ENCODE assay signal across 30 mouse cellular contexts in the genomic region with DNA sequence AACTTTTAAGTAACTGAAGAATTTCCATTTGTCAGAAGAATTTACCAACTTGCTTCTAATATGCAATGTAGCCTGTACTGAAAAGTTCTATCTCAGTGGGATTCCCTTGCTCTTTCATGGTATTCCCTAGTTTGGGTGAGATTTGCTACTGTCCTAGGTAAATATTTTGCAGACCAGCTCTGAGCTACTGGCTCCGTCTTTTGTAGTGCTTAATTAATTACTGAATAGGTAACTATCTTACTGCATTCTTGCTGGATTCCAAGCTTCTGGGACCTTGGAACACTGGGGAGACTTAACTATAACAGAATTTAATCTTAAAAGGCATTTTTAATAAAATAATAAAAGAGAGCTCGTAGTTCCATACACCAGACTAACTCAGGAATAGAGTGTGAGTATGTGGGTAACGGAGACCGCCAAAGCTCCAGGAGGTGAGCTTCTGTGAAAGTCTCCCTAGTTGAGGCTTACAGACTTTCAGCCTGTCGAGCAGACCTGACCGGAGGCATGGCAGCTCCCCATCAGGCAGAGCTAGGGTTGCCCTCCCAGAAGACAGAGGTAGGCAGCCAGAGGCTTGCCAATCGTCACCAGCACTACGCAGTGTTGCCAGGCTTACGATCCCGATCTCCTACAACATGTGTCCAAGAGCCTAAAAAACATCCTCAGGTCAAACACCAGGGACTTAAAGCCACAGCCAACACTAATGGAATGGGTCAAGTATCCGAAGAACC. TPM values are rescaled to one million over a fixed set of nuclear protein-coding genes. Genes with fewer than 3 reads are reported as not detected.
DNase-seq lines count a peak whose midpoint lies in the region; ATAC-seq and TF ChIP-seq lines count a peak whose summit lies in the region.
"Had no signal": no experiment of that assay in that cellular context is flagged by ENCODE, and none has a peak within 500 bp of the region (broad histone marks: within the 10 kb centered on the region; RNA-seq: fewer than 3 reads in every experiment).

No protein-coding gene starts in this region.

- no peaks in the 10 kb centered on the region for H3K4me1 ChIP-seq in kidney, postnatal 0 days (replicated peaks; ENCODE audit: insufficient read depth, low read length)
- H3K4me1 ChIP-seq in intestine, postnatal 0 days (replicated peaks; ENCODE audit: control insufficient read depth, insufficient read depth, low read length), result no peaks in the 10 kb centered on the region
- H3K4me1 ChIP-seq: embryonic facial prominence, embryonic 10.5 days; embryonic facial prominence, embryonic 13.5 days; forebrain, embryonic 13.5 days; heart, embryonic 12.5 days; heart, embryonic 15.5 days; hindbrain, embryonic 10.5 days; hindbrain, embryonic 13.5 days had no signal

- DNase-seq in kidney, adult 8-10 months, result peak; percentile 36 to 49
- DNase-seq in kidney, adult 9 months, result peak; percentile 60
- no peak for DNase-seq in kidney, postnatal 0 days (ENCODE audit: low spot score)
- peak; percentile 42 to 60 for DNase-seq in kidney, postnatal 25 days
- DNase-seq in c-Kit-positive CD71-positive TER-119-positive erythroid progenitor cells, embryonic 14.5 days (ENCODE audit: low spot score), result no peak
- no peak for DNase-seq in right cerebral cortex, adult 2 months (ENCODE audit: low spot score in 2 of 2)
- DNase-seq in spleen, postnatal 36 days (ENCODE audit: low spot score in 2 of 2), result no peak
- DNase-seq: adrenal gland, adult 2 months; adrenal gland, postnatal 14 days; cerebellum, adult 11-12 months; cerebellum, adult 8-10 months; cerebellum, postnatal 10 days; cerebellum, postnatal 36 days; embryo, embryonic 11 days; forebrain, postnatal 0 days; gastrocnemius, adult 2 months; gastrocnemius, postnatal 14 days; heart, adult 18-20 months; heart, postnatal 10 days; heart, postnatal 36 days had no signal

- no peak for TF ChIP-seq CTCF in kidney, postnatal 0 days (IDR thresholded peaks at IDR 0.05; ENCODE audit: low read depth)
- TF ChIP-seq CTCF in intestine, postnatal 0 days (IDR thresholded peaks at IDR 0.05; ENCODE audit: low read depth), result no peak

- no peak overlapping the region for H3K9ac ChIP-seq in kidney, postnatal 0 days (ENCODE audit: low read depth, low read length)
- H3K9ac ChIP-seq in intestine, postnatal 0 days (ENCODE audit: low read depth, low read length), result no peak overlapping the region
- H3K9ac ChIP-seq: embryonic facial prominence, embryonic 13.5 days; forebrain, embryonic 13.5 days; forebrain, postnatal 0 days; heart, embryonic 12.5 days; heart, embryonic 15.5 days; hindbrain, embryonic 13.5 days had no signal

- ATAC-seq in kidney, postnatal 0 days (replicated peaks; ENCODE audit: low FRiP score, low read depth), result no peak
- no peak for ATAC-seq in intestine, postnatal 0 days
- ATAC-seq: CD4-positive, CD25-positive, alpha-beta regulatory T cell, adult 4 months; forebrain, embryonic 13.5 days; forebrain, postnatal 0 days had no signal

- H3K9me3 ChIP-seq in kidney, postnatal 0 days (replicated peaks; ENCODE audit: low read length), result no peaks in the 10 kb centered on the region
- no peaks in the 10 kb centered on the region for H3K9me3 ChIP-seq in intestine, postnatal 0 days (ENCODE audit: control insufficient read depth)
- H3K9me3 ChIP-seq: embryonic facial prominence, embryonic 10.5 days; embryonic facial prominence, embryonic 13.5 days; forebrain, embryonic 13.5 days; heart, embryonic 12.5 days; heart, embryonic 15.5 days; hindbrain, embryonic 10.5 days; hindbrain, embryonic 13.5 days had no signal

- 85% methylated on average over 11 of the region's 11 CpGs for WGBS in kidney, postnatal 0 days
- 93% methylated on average over 11 of the region's 11 CpGs for WGBS in intestine, postnatal 0 days

- no peak overlapping the region for H3K4me2 ChIP-seq in kidney, postnatal 0 days (ENCODE audit: low read length)
- no peak overlapping the region for H3K4me2 ChIP-seq in intestine, postnatal 0 days (replicated peaks; ENCODE audit: low read depth)
- H3K4me2 ChIP-seq: embryonic facial prominence, embryonic 13.5 days; forebrain, embryonic 13.5 days; heart, embryonic 12.5 days; heart, embryonic 15.5 days; hindbrain, embryonic 13.5 days had no signal

- peak overlapping the region; percentile 56; the same call in 1 of the 2 replicates for H3K27ac ChIP-seq in kidney, postnatal 0 days
- no peak overlapping the region for H3K27ac ChIP-seq in intestine, postnatal 0 days (ENCODE audit: low read depth, low read length)
- H3K27ac ChIP-seq: embryonic facial prominence, embryonic 10.5 days; embryonic facial prominence, embryonic 13.5 days; forebrain, embryonic 13.5 days; gastrocnemius, adult 2 months; heart, embryonic 15.5 days; hindbrain, embryonic 10.5 days; hindbrain, embryonic 13.5 days had no signal

- H3K27me3 ChIP-seq in kidney, postnatal 0 days (ENCODE audit: insufficient read depth, low read length), result no peaks in the 10 kb centered on the region
- H3K27me3 ChIP-seq in intestine, postnatal 0 days (replicated peaks; ENCODE audit: control insufficient read depth, insufficient read depth, low read length), result no peaks in the 10 kb centered on the region
- H3K27me3 ChIP-seq: embryonic facial prominence, embryonic 13.5 days; forebrain, embryonic 13.5 days; heart, embryonic 12.5 days; heart, embryonic 15.5 days; hindbrain, embryonic 13.5 days had no signal

- 0 out of 2 replicates have a peak, but pooled peaks cover 6% of the 10 kb centered on the region for H3K36me3 ChIP-seq in kidney, postnatal 0 days (ENCODE audit: insufficient read depth, low read length)
- H3K36me3 ChIP-seq in intestine, postnatal 0 days (ENCODE audit: control insufficient read depth, insufficient read depth), result peaks cover 8% of the 10 kb centered on the region; the same call in 1 of the 2 replicates

- no peak overlapping the region for H3K4me3 ChIP-seq in kidney, postnatal 0 days (replicated peaks; ENCODE audit: low read depth, low read length)
- no peak overlapping the region for H3K4me3 ChIP-seq in intestine, postnatal 0 days (ENCODE audit: low read depth, low read length)
- H3K4me3 ChIP-seq: embryonic facial prominence, embryonic 10.5 days; embryonic facial prominence, embryonic 13.5 days; erythroblast, embryonic 14.5 days; forebrain, embryonic 13.5 days; gastrocnemius, adult 2 months; heart, embryonic 12.5 days; heart, embryonic 15.5 days; hindbrain, embryonic 10.5 days; hindbrain, embryonic 13.5 days had no signal

RNA-seq across cellular contexts. Expression of gene Scly, which starts 5.9 kb away (rescaled TPM):
- polyA plus RNA-seq in kidney, postnatal 0 days (2015; fragmentation: Nextera tagmentation; extraction: Ambion mirVana), result 23.7 and 28.4 TPM in 2 replicates
- polyA plus RNA-seq in intestine, postnatal 0 days (2015; fragmentation: Nextera tagmentation; extraction: Ambion mirVana), result 20.2 and 23.1 TPM in 2 replicates

RNA-seq across cellular contexts. Expression of gene Espnl, which starts 29.6 kb away (rescaled TPM):
- 0.05 and 0.09 TPM in 2 replicates for polyA plus RNA-seq in kidney, postnatal 0 days (2015; fragmentation: Nextera tagmentation; extraction: Ambion mirVana)
- polyA plus RNA-seq in intestine, postnatal 0 days (2015; fragmentation: Nextera tagmentation; extraction: Ambion mirVana), result not detected in 2 replicates
- polyA plus RNA-seq: CD4-positive, CD25-positive, alpha-beta regulatory T cell, adult 4 months; embryonic facial prominence, embryonic 13.5 days; forebrain, embryonic 13.5 days had no signal

RNA-seq across cellular contexts. Expression of gene Ube2f, which starts 42.2 kb away (rescaled TPM):
- polyA plus RNA-seq in kidney, postnatal 0 days (2015; fragmentation: Nextera tagmentation; extraction: Ambion mirVana), result 67.3 and 68.6 TPM in 2 replicates
- polyA plus RNA-seq in intestine, postnatal 0 days (2015; fragmentation: Nextera tagmentation; extraction: Ambion mirVana), result 55.5 and 57.9 TPM in 2 replicates

RNA-seq across cellular contexts. Expression of gene Klhl30, which starts 58.6 kb away (rescaled TPM):
- polyA plus RNA-seq in kidney, postnatal 0 days (2015; fragmentation: Nextera tagmentation; extraction: Ambion mirVana), result 0.22 and 0.39 TPM in 2 replicates
- polyA plus RNA-seq in intestine, postnatal 0 days (2015; fragmentation: Nextera tagmentation; extraction: Ambion mirVana), result 1.3 and 1.8 TPM in 2 replicates
- polyA plus RNA-seq: CD4-positive, CD25-positive, alpha-beta regulatory T cell, adult 4 months; erythroblast, embryonic 14.5 days; forebrain, embryonic 13.5 days had no signal

Comparison
In these comparisons a context has a peak if more than half of its experiments do, and no peak if none do; other contexts are left out.
1. DNase-seq: peak in kidney, adult 8-10 months (2 of 2), kidney, adult 9 months (single experiment) and kidney, postnatal 25 days (2 of 2); none in kidney, postnatal 0 days (single experiment), c-Kit-positive CD71-positive TER-119-positive erythroid progenitor cells, embryonic 14.5 days (single experiment), right cerebral cortex, adult 2 months (0 of 2) and spleen, postnatal 36 days (0 of 2).